Mouse (Mus musculus) gastrocnemius, adult 2 months (tissue): ENCODE results near the gene Lrrc2. TPM values are rescaled to one million over a fixed set of nuclear protein-coding genes. Genes with fewer than 3 reads are reported as not detected.

Source experiments
- DNase-seq: peaks from one replicate; pipeline ENCODE4 v3.0.0; 2022
- H3K27ac ChIP-seq: fragments of 200-600 bp; 2 replicates; pipeline ENCODE4 v1.8.1; 2022; ENCODE audit warnings: mild to moderate bottlenecking
- H3K4me3 ChIP-seq: fragments of 200-600 bp; 2 replicates; pipeline ENCODE4 v1.8.1; 2022; ENCODE audit warnings: mild to moderate bottlenecking, moderate library complexity
- CTCF ChIP-seq: fragments of 200-600 bp; IDR thresholded peaks from 2 replicates; pipeline ENCODE4 v1.8.1; 2022; ENCODE audit warnings: antibody characterized with exemption, mild to moderate bottlenecking, moderate library complexity
- intact Hi-C: fragments of 180-260 bp; cut with DNase I; formaldehyde crosslinking; loops from one replicate; pipeline ENCODE4 v1.15.1; 2025
- microRNA-seq: library from miRNA; unstranded; fragments of <30 nt; microRNA quantifications from one replicate; pipeline ENCODE4 v1.2.0, GENCODE M21; 2021
- total RNA-seq, 2 experiments: library from RNA; stranded (reverse); gene quantifications; 2 replicates each; pipeline ENCODE4 v1.2.3; 2021

Gene Lrrc2
- total RNA-seq, 2 experiments from 2014 or later = 75.0 to 80.8 TPM

- H3K4me3 ChIP-seq = no peak overlapping the region
- DNase-seq = peak; percentile 52
- H3K27ac ChIP-seq = peak overlapping the region; percentile 59; the same call in 1 of the 2 replicates
- no peak for TF ChIP-seq CTCF
- intact Hi-C loops = loop anchor here (5.0 kb wide), 1 partner anchor 162 kb away; no protein-coding TSS in a partner anchor
These were observed 48.5 kb downstream of the Lrrc2 start for GRCm38 (mm10) chr9:110999856-111000255.

GRCm38 (mm10) chr9:111001621-111002020 is 50.3 kb downstream of the Lrrc2 start:
- DNase-seq = no peak
- H3K4me3 ChIP-seq = no peak overlapping the region
- TF ChIP-seq CTCF = no peak
- intact Hi-C loops = no loop called here
- no peak overlapping the region for H3K27ac ChIP-seq

GRCm38 (mm10) chr9:111003279-111003678 is 51.9 kb downstream of the Lrrc2 start:
- no peak for TF ChIP-seq CTCF
- H3K27ac ChIP-seq = no peak overlapping the region

GRCm38 (mm10) chr9:111006544-111006943 is 55.2 kb downstream of the Lrrc2 start:
- Histone ChIP-seq H3K27ac (no peak overlapping the region), H3K4me3 (no peak overlapping the region)
- intact Hi-C loops = no loop called here
- no peak for TF ChIP-seq CTCF
- DNase-seq = no peak

More at GRCm38 (mm10) chr9:111003279-111003678, 51.9 kb downstream of the Lrrc2 start:
- DNase-seq = no peak
- H3K4me3 ChIP-seq = no peak overlapping the region
- intact Hi-C loops = no loop called here

- H3K4me3 ChIP-seq = no peak overlapping the region
- TF ChIP-seq CTCF = no peak
- DNase-seq = no peak
- intact Hi-C loops = no loop called here
- H3K27ac ChIP-seq = no peak overlapping the region
These were observed 58.4 kb downstream of the Lrrc2 start for GRCm38 (mm10) chr9:111009763-111010162.

GRCm38 (mm10) chr9:111011550-111011949 is 60.2 kb downstream of the Lrrc2 start:
- DNase-seq = peak; percentile 29
- H3K27ac ChIP-seq = no peak overlapping the region
- intact Hi-C loops = no loop called here

GRCm38 (mm10) chr9:111012041-111012440 is 60.7 kb downstream of the Lrrc2 start:
- Histone ChIP-seq H3K27ac (no peak overlapping the region), H3K4me3 (no peak overlapping the region)
- TF ChIP-seq CTCF = no peak
- no peak for DNase-seq
- intact Hi-C loops = no loop called here

More at GRCm38 (mm10) chr9:111011550-111011949, 60.2 kb downstream of the Lrrc2 start:
- H3K4me3 ChIP-seq = no peak overlapping the region
- TF ChIP-seq CTCF = no peak

GRCm38 (mm10) chr9:111015658-111016057 is 64.3 kb downstream of the Lrrc2 start:
- no peak for DNase-seq
- intact Hi-C loops = no loop called here
- Histone ChIP-seq H3K4me3 (no peak overlapping the region), H3K27ac (no peak overlapping the region)
- peak; percentile 14; the same call in 1 of the 2 replicates for TF ChIP-seq CTCF

- Histone ChIP-seq H3K27ac (no peak within 1 kb of the TSS), H3K4me3 (no peak within 1 kb of the TSS)
- TF ChIP-seq CTCF = no peak
- DNase-seq = no peak
- intact Hi-C loops = no loop called here
These were observed 67.7 kb downstream of the Lrrc2 start, which contains the start of gene Ltf for GRCm38 (mm10) chr9:111019022-111019421. Ltf (plus strand) TSS chr9:111019271.

- no peak for DNase-seq
- intact Hi-C loops = no loop called here
- H3K27ac ChIP-seq = no peak overlapping the region
- no peak overlapping the region for H3K4me3 ChIP-seq
- no peak for TF ChIP-seq CTCF
These were observed 75.4 kb downstream of the Lrrc2 start for GRCm38 (mm10) chr9:111026791-111027190.

Small RNA genes lying within 50 kb of the gene (microRNA-seq; reads per million reads assigned to microRNA genes)
- gene Gm24269 = not detected

Other genes starting within 250 kb of the Lrrc2 start
- gene Myl3, start 209.7 kb upstream of the Lrrc2 start, total RNA-seq = 1,000 to 10,000 TPM in 1 of 2 experiments, 100 to 1,000 TPM in 1; 528 to 1,790 TPM
- 1 to 10 TPM in 1 of 2 experiments, under 1 TPM in 1; 0.99 to 1.3 TPM for gene Pth1r, start 204.4 kb upstream of the Lrrc2 start, total RNA-seq
- not detected for gene Prss42, start 153.4 kb upstream of the Lrrc2 start, total RNA-seq
- gene Prss44, start 137.6 kb upstream of the Lrrc2 start, total RNA-seq = not detected
- not detected for gene Prss43, start 124.9 kb upstream of the Lrrc2 start, total RNA-seq
- not detected for gene Prss45, start 117.0 kb upstream of the Lrrc2 start, total RNA-seq
- gene Prss46, start 107.0 kb upstream of the Lrrc2 start, total RNA-seq = not detected
- gene Prss50, start 93.6 kb upstream of the Lrrc2 start, total RNA-seq = not detected
- gene Als2cl, start 71.7 kb upstream of the Lrrc2 start, total RNA-seq = 1 to 10 TPM; 3.7 to 7.5 TPM
- gene Tmie, start 71.4 kb upstream of the Lrrc2 start, total RNA-seq = under 1 TPM; 0.41 to 0.70 TPM
- 1 to 10 TPM in 1 of 2 experiments, not detected in 1; 2.4 TPM for gene Fam240a, start 34.7 kb upstream of the Lrrc2 start, total RNA-seq
- gene Tdgf1, start 5.4 kb upstream of the Lrrc2 start, total RNA-seq = not detected
- 1 to 10 TPM; 1.1 to 1.2 TPM for gene Rtp3, start 39.0 kb downstream of the Lrrc2 start, total RNA-seq
- gene Ltf, start 67.7 kb downstream of the Lrrc2 start, total RNA-seq = not detected
- 1 to 10 TPM; 3.1 to 4.0 TPM for gene Ccrl2, start 106.0 kb downstream of the Lrrc2 start, total RNA-seq
- 10 to 100 TPM; 72.6 to 74.8 TPM for gene Lrrfip2, start 166.0 kb downstream of the Lrrc2 start, total RNA-seq